Mouse (Mus musculus) hindbrain, embryonic 11.5 days (tissue): Measurements from ENCODE around the gene Vmn2r65. TPM values are rescaled to one million over a fixed set of nuclear protein-coding genes. Genes with fewer than 3 reads are reported as not detected.

Experiments used
- ATAC-seq: fragments of 200-750 bp; cut with Nextera tagmentation; 2 replicates; pipeline ENCODE4 v1.8.0; 2017; ENCODE audit warnings: mild to moderate bottlenecking, moderate TSS enrichment, moderate library complexity; ENCODE audit not compliant: low FRiP score
- DNase-seq: peaks from one replicate; pipeline ENCODE4 v3.0.0-alpha.2; 2015; ENCODE audit warnings: low spot score
- H3K27ac ChIP-seq: fragments of 300-500 bp; sonication (generic); 2 replicates; pipeline ENCODE4 v1.5.1; 2014; ENCODE audit warnings: mild to moderate bottlenecking, low read depth, low read length
- H3K27me3 ChIP-seq: fragments of 300-500 bp; sonication (generic); 2 replicates; pipeline ENCODE4 v1.6.1; 2014; ENCODE audit warnings: mild to moderate bottlenecking, low read length, moderate library complexity, mixed read lengths; ENCODE audit not compliant: control insufficient read depth, insufficient read depth
- H3K36me3 ChIP-seq: fragments of 300-500 bp; sonication (generic); 2 replicates; pipeline ENCODE4 v1.6.1; 2014; ENCODE audit warnings: mild to moderate bottlenecking, low read length, moderate library complexity, mixed read lengths; ENCODE audit not compliant: control insufficient read depth, insufficient read depth
- H3K4me1 ChIP-seq: fragments of 300-500 bp; sonication (generic); replicated peaks from 2 replicates; pipeline ENCODE4 v1.6.1; 2014; ENCODE audit warnings: low read length, mixed read lengths; ENCODE audit not compliant: control insufficient read depth, insufficient read depth
- H3K4me2 ChIP-seq: fragments of 300-500 bp; sonication (generic); replicated peaks from 2 replicates; pipeline ENCODE4 v1.6.1; 2014; ENCODE audit warnings: mild to moderate bottlenecking, low read depth, low read length
- H3K4me3 ChIP-seq: fragments of 300-500 bp; sonication (generic); 2 replicates; pipeline ENCODE4 v1.5.1; 2014; ENCODE audit warnings: low read depth, low read length
- H3K9ac ChIP-seq: fragments of 300-500 bp; sonication (generic); 2 replicates; pipeline ENCODE4 v1.6.1; 2014; ENCODE audit warnings: low read depth, low read length
- H3K9me3 ChIP-seq: fragments of 300-500 bp; sonication (generic); 2 replicates; pipeline ENCODE4 v1.6.1; 2016; ENCODE audit warnings: low read length; ENCODE audit not compliant: control insufficient read depth
- WGBS: fragments of 180-500 bp; shearing (Covaris S2); extraction: QIAGEN DNeasy Blood & Tissue Kit; methylation state at CpG from one replicate; pipeline ENCODE4 v1.1.7; 2014; 5-methylcytosine and 5-hydroxymethylcytosine counted together
- polyA plus RNA-seq: library from polyadenylated mRNA; unstranded; fragments of >200 nt; fragmentation: Nextera tagmentation; extraction: Ambion mirVana; gene quantifications from 2 replicates; pipeline ENCODE4 v1.2.1, GENCODE M21; 2014

Gene Vmn2r65
- not detected in 2 replicates for polyA plus RNA-seq

DNA sequence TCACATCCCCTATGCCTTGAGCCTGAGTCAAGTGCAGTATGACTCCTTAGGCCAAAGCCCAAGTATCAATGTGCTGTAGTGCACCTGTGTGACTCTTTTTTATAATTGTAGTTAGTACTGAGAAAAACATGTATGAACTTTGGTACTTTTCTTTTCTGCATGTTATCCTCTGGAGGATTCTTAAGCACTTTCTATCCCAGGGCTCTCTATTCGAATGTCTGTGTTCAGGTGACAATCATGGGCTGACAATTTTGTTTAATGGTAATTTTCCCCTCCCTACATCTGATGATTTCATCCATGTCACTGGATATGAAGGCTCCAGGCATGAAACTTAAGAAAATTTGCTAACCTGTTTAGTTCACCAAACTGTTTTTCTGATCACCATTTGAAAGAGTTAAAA is at the start of gene Vmn2r65:
Vmn2r65 (minus strand) TSS at position 101 of the 400 bp plus-strand sequence.
- DNase-seq (no peak), ATAC-seq (no peak)
- H3K9ac ChIP-seq = no peak within 1 kb of the TSS
- no peak within 1 kb of the TSS for H3K4me2 ChIP-seq
- H3K27ac ChIP-seq = no peak within 1 kb of the TSS
- no peaks in the 10 kb centered on the region for H3K4me1 ChIP-seq
- 52% methylated on average over 1 of the region's 1 CpGs for WGBS
- no peaks in the 10 kb centered on the region for H3K27me3 ChIP-seq
- no peak within 1 kb of the TSS for H3K4me3 ChIP-seq
- H3K9me3 ChIP-seq = no peaks in the 10 kb centered on the region
- no peaks in the 10 kb centered on the region for H3K36me3 ChIP-seq

DNA sequence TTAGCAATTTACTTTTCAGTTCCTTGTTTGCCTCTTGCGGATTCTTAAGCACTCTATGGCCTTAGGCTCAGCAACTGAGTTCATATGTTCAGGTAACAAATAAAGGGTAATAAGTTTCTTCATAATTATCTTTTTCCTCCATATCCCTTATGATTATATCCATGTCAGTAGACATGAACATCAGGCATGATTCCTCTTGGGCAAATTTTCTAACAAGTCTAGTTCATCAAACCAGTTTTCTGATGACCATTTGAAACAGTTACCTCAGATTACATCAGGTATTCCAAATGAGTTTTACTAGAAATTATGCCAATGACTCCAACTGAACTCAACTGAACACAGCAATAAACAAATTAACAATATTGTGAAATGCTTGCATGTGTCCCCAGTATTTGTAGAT is 48.3 kb upstream of the Vmn2r65 start, which contains the start of gene Vmn2r66:
Vmn2r66 (minus strand) TSS at position 101 of the 400 bp plus-strand sequence.
- H3K4me1 ChIP-seq = no peaks in the 10 kb centered on the region
- no peaks in the 10 kb centered on the region for H3K27me3 ChIP-seq
- no peak within 1 kb of the TSS for H3K4me2 ChIP-seq
- ATAC-seq (no peak), DNase-seq (no peak)
- WGBS = 84% methylated on average over 1 of the region's 1 CpGs
- no peak within 1 kb of the TSS for H3K4me3 ChIP-seq
- no peak within 1 kb of the TSS for H3K9ac ChIP-seq
- H3K9me3 ChIP-seq = no peaks in the 10 kb centered on the region
- H3K36me3 ChIP-seq = no peaks in the 10 kb centered on the region
- no peak within 1 kb of the TSS for H3K27ac ChIP-seq

DNA sequence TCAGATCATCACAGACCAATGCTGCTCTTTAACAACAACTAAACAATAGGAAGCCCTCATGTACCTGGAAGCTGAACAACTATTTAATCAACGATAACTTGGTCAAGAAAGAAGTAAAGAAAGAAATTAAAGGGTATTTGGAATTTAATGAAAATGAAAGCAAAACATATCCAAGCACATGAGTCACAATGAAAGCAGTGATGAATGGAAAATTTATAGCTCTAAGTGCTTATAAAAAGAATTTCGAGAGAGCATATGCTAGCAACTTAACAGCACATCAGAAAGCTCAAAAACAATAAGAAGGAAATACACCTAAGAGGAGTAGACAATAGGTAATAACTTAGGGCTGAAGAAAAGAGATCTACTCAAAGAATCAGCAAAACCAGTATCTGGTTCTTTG is 32.8 kb upstream of the Vmn2r65 start:
- 82% methylated on average over 2 of the region's 2 CpGs for WGBS
- no peak overlapping the region for H3K4me2 ChIP-seq
- no peak for DNase-seq
- H3K27ac ChIP-seq = no peak overlapping the region
- H3K4me1 ChIP-seq = no peaks in the 10 kb centered on the region
- H3K9me3 ChIP-seq = no peaks in the 10 kb centered on the region
- ATAC-seq = no peak
- no peak overlapping the region for H3K4me3 ChIP-seq
- no peaks in the 10 kb centered on the region for H3K27me3 ChIP-seq
- no peaks in the 10 kb centered on the region for H3K36me3 ChIP-seq
- no peak overlapping the region for H3K9ac ChIP-seq

Other genes with a start within 250 kb of the Vmn2r65 start
- gene Olfr291, start 110.6 kb downstream of the Vmn2r65 start, polyA plus RNA-seq = not detected in 2 replicates
- not detected in 2 replicates for gene Vmn2r66, start 48.2 kb upstream of the Vmn2r65 start, polyA plus RNA-seq
- not detected in 2 replicates for gene Vmn2r67, start 191.9 kb upstream of the Vmn2r65 start, polyA plus RNA-seq